Mouse (Mus musculus) left cerebral cortex, adult 8-10 months (tissue): ENCODE data around the gene Pde4d. TPM values are rescaled to one million over a fixed set of nuclear protein-coding genes. Genes with fewer than 3 reads are reported as not detected.

ENCODE experiments used
- DNase-seq, 2 experiments: peaks; one replicate each; pipeline ENCODE4 v3.0.0; 2022; ENCODE audit warnings: low spot score in 2 of 2
- total RNA-seq, 4 experiments: library from RNA; stranded (reverse); gene quantifications; 2 replicates each; pipeline ENCODE4 v1.2.4; 2022

The Pde4d gene
- total RNA-seq, 4 experiments from 2014 or later, result 92.8 to 110 (median 99.5) TPM

GRCm38 (mm10) chr13:109842982-109843381 is 1393.2 kb downstream of the Pde4d start:
- DNase-seq, result no peak

GRCm38 (mm10) chr13:109844828-109845227 is 1395.1 kb downstream of the Pde4d start:
- no peak for DNase-seq

- no peak for DNase-seq
Measured at GRCm38 (mm10) chr13:109863826-109864225, 1414.1 kb downstream of the Pde4d start.

GRCm38 (mm10) chr13:109864311-109864710 is 1414.6 kb downstream of the Pde4d start:
- no peak for DNase-seq

GRCm38 (mm10) chr13:109880392-109880791 is 1430.6 kb downstream of the Pde4d start:
- no peak for DNase-seq

- DNase-seq, result no peak
Measured at GRCm38 (mm10) chr13:109881161-109881857, 1431.6 kb downstream of the Pde4d start.

GRCm38 (mm10) chr13:109883636-109884035 is 1433.9 kb downstream of the Pde4d start:
- no peak for DNase-seq

- DNase-seq, result no peak
Measured at GRCm38 (mm10) chr13:109884812-109885211, 1435.1 kb downstream of the Pde4d start.

GRCm38 (mm10) chr13:109888293-109888692 is 1438.5 kb downstream of the Pde4d start:
- no peak for DNase-seq

- DNase-seq, result no peak
Measured at GRCm38 (mm10) chr13:109891194-109891909, 1441.6 kb downstream of the Pde4d start.

GRCm38 (mm10) chr13:109891910-109892265 is 1442.1 kb downstream of the Pde4d start:
- no peak for DNase-seq

GRCm38 (mm10) chr13:109899442-109900428 is 1450.0 kb downstream of the Pde4d start:
- no peak for DNase-seq

- no peak for DNase-seq
Measured at GRCm38 (mm10) chr13:109901811-109902210, 1452.1 kb downstream of the Pde4d start.

GRCm38 (mm10) chr13:109902460-109902854 is 1452.7 kb downstream of the Pde4d start:
- peak in 1 of 2 experiments; percentile 25 for DNase-seq

GRCm38 (mm10) chr13:109902855-109903763 is 1453.4 kb downstream of the Pde4d start:
- DNase-seq, result peak; percentile 40 to 41

GRCm38 (mm10) chr13:109903764-109904510 is 1454.2 kb downstream of the Pde4d start:
- DNase-seq, result no peak

- DNase-seq, result no peak
Measured at GRCm38 (mm10) chr13:109906342-109906888, 1456.7 kb downstream of the Pde4d start.

- peak; percentile 49 to 56 for DNase-seq
Measured at GRCm38 (mm10) chr13:109907634-109908033, 1457.9 kb downstream of the Pde4d start.

GRCm38 (mm10) chr13:109908386-109908785 is 1458.6 kb downstream of the Pde4d start:
- no peak for DNase-seq

- DNase-seq, result no peak
Measured at GRCm38 (mm10) chr13:109909111-109909510, 1459.4 kb downstream of the Pde4d start.
